Mouse (Mus musculus) adrenal gland, postnatal 4 days (tissue): ENCODE results near the gene Ankrd28. TPM values are rescaled to one million over a fixed set of nuclear protein-coding genes. Genes with fewer than 3 reads are reported as not detected.
"Not testable (repeated sequence)": the region's sequence is repeated elsewhere in the genome, so short reads cannot be mapped to it uniquely, and the experiment has no call there.

ENCODE experiments used
- DNase-seq, 2 experiments: peaks; one replicate each; pipeline ENCODE4 v3.0.0; 2021 to 2022; ENCODE audit warnings: low spot score in 2 of 2, mixed read lengths in 2 of 2
- total RNA-seq, 2 experiments: library from RNA; stranded (reverse); gene quantifications; 2 replicates each; pipeline ENCODE4 v1.2.3; 2021

Gene Ankrd28
- total RNA-seq, 2 experiments from 2014 or later: 38.1 to 47.9 TPM

DNA sequence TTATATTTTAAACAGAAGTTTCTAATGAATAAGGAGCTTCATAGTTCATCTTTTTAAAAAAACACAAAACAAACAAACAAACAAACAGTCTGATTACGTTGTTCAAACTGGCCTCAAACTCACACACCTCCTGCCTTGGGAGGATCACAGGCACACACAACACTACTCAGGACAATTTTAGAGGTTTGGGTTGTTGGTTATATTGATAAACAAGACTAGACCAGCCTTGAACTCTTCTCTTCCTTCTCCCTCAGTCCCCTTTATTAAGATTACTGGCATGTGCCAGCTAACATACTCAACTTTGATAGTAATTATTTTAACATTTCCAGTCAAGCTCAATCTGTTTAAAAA, 35.7 kb downstream of the Ankrd28 start:
- DNase-seq: no peak

DNA sequence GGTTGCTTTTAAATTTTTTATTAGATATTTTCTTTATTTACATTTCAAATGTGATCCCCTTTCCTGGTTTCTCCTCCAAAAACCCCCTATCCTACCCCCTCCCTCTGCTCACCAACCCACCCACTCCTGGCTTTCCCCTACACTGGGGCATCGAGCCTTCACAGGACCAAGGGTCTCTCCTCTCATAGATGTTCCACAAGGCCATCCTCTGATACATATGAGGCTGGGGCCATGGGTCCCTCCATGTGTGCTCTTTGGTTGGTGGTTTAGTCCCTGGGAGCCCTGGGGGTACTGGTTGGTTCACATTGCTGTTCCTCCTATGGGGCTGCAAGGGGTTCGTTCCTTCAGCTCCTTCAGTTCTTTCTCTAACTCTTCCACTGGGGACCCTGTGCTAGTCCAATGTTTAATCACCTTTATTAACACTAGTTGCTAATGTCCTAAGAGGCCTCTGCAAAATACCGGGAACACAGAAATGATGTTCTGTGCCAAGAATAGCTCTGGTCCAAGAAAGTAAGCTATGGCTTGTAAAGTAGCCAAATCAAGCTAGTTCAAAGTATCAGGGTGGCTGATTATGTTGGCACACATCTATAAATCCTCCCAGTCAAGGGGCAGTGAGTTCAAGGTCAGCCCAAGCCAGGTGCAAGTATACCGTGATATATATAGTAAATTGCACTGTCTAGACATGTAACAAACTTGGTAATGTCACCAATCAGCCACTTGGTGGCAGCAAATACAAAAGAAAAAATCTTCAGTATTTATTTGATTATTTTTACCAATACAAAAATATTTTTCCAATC, 36.3 kb downstream of the Ankrd28 start:
- DNase-seq: no peak

DNA sequence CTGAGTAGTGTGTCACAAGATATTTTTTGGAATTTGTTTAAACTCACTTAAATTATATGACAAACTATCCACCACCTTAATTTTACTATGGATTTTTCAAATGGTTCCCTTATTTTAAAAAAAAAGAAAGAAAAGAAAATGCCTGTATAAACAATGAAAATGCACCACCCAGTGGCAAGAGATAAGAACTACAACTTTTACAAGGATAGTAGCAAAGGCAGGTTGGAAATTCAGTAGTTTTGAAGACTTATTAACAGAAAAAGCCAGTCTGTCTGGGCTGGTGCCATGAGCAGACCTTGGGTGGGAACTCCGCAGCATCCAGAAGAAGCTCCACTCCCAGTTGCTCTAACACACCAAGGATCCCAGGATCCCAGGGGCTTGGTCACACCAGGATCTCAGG, 39.7 kb downstream of the Ankrd28 start:
- DNase-seq: no peak

DNA sequence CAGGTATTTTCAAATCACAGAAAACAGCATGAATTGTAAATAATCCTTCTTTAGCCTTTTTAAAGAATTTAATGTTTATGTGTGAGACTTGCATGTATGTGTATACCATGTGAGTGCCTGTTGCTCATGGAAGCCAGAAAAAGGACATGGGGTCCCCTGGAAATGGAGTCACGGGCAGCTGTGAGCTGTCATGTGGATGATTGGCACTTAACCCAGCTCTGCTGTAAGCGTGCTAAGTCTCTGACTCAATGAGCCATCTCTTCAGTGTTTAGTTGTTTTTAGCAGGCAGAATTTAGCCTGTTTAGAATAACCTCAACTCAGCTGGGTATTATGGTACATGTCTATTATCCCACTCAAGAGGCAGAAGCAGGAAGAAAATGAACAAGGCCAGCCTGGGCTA, 43.5 kb downstream of the Ankrd28 start:
- no peak for DNase-seq

DNA sequence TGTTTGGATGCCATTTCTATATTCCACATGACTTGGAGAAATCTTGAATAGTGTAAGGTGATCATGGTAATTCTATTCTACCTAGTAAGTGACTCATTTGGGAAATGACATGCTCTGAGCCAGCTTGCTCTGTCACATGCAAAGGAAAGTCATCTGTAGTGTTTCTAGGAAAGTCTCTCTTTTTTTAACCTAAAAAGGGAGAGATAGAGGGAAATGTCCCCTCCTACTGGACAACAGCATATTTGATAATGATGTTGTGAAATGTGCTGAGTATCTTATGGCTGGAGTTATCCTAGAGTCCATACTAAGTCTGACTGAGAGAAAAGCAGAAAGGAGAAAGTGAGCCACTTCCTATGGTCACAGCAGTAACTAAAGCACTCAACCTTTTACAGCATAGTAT, 44.8 kb downstream of the Ankrd28 start:
- no peak for DNase-seq

DNA sequence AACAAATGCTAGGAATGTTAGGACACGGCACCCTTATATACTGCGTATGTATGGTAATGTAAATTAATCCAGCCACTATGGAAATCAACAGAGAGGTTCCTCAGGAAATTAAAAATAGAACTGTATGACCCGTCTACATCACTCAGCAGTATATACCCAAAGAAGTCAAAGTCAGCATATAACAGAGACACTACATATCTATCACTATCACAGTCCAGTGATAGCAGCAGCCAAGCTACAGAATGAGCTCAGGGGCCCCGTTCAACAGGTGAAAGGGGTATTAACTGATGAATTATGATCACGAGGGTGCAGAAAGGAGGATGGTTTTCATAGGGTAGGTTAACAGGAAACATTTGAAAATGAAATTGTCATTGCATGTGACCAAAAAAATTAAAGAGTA, 45.5 kb downstream of the Ankrd28 start:
- DNase-seq: no peak

DNA sequence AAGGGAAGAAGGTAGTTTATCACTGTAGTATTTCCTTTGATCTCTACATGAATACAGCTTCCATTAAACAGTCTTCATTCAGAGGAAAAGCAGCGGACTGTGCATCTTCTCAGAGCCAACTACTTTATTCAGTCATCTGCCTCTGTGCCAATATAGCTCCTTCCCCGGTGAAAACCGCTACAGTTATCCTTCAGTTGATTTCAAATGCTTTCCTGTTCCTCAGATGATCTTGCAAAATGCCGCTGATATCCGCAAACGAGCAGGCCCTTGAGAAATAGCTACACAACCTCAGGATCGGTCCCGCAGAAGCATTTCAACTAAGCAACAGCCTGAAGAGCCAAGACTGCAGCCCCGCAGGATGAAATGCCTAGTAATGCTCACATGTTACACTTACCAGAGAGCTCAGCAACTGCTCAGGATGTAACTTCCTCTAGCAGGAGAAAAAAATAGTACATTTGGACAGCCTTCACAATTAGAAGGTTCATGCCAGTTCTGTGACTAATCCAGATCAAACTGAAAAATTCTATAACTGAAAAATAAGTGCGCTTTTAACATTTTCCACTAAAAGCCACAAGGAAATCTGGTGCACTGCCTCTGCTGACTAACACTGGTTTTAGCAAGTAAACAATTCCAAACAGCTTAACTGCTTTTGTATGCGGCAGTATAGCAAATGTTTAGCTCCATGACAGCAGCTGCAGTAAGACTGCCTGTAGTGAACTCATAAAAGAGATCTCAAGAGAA, 49.0 kb downstream of the Ankrd28 start:
- peak in 1 of 2 experiments; percentile 20 for DNase-seq

DNA sequence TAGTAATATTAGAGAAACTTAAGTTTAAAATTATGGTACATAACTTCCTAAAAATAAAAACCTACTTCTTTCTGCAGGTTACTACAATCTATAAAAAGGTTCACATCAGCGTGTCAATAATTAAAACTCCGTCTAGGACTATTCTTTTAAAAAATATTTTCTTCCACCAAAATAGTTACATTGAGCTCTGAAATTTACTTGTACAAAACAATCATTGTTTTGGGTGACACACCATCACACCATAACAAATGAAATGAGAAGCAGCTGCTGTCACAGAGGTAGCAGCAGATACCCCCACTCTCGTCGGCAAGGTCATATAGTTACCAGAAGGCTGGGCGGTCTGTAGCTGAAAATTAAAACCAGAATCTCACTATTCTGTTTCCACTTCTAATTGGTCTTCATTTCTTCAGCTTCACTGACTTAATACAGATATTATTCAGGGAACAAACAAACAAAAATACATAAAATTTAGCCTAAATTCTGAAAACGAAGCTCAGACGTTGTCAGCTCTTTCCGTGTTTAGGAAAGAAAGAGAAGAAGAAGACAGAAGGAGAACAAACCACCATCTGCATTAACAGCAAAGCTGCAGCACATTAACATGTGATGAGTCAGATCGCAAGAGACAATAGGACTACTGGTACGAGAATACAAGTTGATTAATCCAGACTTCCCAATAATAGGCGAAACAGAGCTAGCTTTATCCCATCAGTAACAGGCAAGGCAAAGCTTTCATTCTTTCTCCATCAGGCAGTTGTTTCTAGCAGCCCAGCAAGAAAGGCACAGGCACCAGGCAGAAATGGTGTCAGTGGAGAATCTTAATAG, 49.8 kb downstream of the Ankrd28 start:
- no peak for DNase-seq

DNA sequence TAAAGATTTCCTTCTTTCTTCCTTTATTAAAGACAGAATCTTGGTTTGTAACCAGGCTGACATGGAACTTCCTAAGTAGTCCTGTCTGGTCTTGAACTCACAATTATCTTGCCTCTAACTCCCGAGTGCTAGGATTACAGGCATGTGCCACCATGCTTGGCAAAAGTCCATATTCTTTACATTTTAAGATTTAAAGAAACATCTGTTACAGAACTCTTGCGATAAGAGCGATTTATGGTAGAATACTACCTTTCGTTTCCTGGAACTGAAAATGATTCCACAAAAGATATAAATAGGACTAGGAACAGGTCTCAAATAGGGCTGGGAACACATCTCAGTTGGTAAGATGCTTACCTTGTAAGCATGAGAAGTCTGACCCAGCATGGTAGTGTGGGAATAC, 56.9 kb downstream of the Ankrd28 start:
- DNase-seq: no peak

DNA sequence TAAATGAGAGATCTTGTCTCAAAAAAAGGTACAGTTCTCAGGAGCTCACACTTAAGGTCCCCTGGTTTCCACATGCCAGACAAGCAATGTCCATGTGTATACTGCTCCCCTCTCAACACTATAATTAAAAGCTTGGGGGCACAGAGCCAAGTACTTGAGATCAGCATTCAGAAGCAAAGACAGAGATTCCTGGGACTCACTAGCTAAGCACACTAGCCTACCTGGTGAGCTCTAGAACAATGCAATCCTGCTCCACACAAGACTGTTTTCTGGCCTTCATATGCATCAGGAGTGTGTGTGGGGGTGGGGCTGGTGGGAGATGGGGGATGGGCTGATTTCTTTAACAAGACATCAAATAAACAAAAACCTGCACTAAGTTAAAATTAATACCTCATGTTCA, 58.2 kb downstream of the Ankrd28 start:
- no peak for DNase-seq

DNA sequence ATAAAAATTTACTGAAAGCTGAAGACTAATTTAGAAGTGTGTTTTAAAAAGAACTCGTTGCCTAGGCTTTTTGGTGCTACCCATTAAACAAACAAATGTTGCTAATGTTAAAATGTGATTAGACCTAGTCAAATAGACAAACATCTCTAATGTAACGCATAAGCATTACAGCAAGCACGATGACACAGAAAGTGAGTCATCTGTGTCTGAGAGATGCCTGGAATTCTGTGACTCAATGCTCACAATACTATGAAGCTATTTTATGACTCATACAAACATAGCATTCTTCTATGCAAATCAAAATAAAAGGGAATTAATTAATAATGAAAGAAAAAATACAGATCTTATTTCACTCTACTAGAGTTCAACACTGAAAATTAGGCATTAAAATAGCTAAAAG, 61.9 kb downstream of the Ankrd28 start:
- no peak for DNase-seq

DNA sequence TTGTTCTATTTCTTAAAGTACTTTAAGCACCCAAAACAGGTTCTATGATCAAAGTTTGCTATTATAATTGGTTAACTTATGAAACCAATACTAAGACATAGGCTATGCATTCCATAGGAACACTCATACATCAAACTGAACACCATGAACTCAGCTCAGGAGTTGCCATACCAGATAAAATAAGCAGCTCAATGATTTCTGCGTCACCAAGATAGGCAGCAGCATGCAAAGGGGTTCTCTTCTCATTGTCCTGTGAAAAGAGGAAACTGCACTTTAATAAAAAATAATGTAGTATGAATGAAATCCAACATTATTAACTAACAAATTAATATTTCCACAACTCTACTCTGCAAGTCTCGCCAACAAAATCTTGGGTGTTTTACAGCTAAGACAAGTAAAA, 66.4 kb downstream of the Ankrd28 start:
- DNase-seq: no peak

DNA sequence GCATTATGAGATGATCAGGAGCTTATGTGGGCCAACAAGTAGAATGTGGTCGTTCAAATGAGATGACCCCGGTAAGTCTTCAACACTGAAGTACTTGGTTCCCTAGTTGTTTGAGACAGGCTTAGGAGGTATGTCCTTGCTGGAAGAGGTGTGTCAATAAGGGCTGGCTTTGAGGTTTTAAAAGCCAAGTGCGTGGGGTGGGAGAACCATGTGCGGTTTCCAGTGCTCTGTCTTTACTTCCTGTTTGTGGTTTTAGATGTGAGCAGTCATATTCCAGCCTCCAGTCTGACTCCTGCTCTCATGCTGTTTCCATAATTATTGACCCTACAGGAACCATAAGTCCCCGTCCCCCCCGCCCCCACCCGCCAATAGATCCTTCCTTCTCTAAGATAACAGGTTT, 68.7 kb downstream of the Ankrd28 start:
- DNase-seq: no peak

DNA sequence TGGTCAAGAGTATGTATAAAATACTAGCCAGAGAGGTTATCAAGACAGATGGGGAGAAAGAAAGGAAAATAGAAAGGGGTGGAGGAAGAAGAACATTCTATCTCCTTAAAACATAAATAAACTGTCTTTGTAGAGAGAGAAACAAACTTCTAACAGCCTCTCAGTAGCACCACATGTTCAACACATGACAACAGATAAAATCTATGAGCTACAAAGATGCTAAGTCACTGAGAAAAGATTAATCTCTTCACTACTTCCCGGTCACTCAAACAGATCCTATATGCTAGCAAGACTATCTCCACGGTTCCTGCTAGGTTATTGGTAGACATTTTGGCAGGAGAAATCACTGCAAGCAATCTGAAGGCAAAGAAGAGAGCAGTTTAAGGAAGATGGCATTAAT, 71.3 kb downstream of the Ankrd28 start:
- DNase-seq: no peak

DNA sequence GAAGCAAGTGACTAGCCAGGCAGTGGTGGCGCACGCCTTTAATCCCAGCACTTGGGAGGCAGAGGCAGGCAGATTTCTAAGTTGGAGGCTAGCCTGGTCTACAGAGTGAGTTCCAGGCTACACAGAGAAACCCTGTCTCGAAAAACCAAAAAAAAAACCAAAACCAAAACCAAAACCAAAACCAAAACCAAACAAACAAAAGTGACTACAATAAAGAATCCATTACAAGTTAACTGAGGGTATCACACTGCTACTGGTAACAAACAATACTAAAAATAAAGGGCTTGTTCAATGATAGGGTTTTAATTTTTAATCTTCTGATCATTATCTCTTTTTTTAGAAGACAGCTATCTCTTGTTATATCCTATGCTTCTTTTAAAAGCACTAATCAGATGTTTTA, 72.0 kb downstream of the Ankrd28 start:
- not testable (repeated sequence) for DNase-seq

DNA sequence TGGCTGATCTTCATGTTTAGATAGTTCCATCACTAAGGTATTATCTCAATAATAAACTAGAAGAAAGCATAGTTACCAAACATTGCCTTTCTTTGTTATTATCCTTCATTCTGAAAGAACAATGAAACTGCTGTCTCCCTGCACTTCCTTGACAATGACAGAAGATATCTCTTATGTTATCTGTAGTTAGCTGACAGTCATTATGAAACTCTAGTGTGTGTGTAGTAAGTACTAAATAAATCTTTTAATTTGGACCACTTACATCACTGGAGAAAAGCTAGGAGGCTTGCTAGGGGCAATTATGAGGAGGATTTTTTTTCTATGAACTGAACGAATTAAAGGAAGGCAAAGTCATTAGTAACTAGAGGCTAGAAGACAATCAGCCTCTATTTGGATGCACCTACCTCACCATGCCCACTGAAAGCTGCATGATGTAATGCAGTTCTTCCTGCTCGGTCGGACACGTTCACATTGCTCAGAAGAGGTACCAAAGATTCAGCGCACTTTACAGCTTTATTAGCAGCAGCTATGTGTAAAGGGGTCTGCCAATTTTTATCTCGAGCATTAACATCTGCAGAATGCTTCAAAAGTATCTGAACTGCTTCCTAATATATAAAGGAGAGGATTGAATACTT, 82.1 kb downstream of the Ankrd28 start:
- no peak for DNase-seq

DNA sequence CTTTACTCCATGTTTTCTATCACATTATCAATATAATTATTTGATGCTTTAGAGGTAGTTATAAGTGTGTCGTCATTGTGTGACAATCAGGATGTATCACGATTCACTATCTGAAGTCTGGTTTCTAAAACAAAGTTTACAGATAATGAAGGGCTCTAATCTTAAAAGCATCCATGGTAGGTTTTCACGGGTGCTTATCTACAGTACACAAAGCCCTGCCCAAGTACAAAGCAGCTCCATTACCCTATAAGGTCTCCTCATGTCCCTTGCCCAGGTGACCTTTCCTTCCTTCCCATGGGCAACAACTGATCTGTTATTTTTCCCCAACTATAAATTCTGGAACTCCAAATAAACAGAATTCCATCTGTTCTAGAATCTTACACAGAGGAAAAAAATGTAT, 87.9 kb downstream of the Ankrd28 start:
- DNase-seq: no peak

DNA sequence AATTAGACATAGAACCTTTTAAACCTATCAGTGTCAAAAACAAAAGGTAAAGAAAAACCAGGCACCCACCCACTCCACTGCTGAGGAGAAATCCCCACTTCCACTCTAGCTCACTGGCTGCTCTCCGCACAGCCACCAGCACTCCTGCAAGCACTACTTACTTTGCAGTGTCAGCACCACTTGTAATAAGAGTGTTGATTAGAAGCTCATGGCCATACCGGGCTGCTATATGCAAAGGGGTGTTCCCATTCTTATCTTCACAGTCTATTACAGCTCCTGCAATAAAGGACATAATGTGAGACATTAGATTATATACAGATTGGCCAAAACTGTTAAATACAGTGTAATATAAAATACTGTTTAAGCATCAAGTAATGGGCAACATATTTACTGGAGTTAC, 95.6 kb downstream of the Ankrd28 start:
- DNase-seq: no peak

DNA sequence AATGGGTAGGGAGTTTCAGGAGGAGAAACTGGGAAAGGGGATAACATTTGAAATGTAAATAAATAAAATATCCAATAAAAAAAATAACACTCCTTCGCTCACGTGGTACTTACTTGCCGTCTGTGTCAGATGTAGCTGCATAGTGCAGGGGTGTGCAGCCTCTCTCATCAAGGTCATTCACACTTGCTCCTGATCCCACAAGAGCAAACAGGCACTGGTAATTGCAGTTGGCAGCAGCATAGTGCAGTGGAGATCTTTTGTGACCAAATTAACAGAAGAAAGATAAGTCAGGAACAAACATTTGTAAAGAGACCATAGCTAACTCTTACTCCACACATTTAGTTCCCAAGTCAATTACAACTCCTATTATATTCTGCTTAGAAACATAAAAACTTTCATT, 102.9 kb downstream of the Ankrd28 start:
- DNase-seq: no peak

DNA sequence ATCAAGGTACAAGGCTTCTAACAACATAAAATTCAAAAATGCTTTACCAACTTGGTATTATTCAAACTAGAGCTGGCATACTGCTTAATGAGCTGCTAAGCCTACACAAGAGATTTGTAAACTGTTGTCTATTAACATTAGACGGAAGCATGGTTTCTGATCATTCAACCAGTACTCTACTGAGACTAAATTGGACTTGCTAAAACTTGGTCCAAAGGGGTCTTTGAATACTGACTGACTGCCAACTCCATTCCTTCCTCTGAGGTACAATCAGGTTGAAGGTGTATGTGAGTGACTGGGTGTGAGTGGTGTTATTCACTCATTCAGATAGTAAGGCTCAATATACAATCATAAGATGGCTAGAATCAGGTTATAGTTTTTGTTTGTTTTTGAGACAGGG, 107.7 kb downstream of the Ankrd28 start:
- no peak for DNase-seq

DNA sequence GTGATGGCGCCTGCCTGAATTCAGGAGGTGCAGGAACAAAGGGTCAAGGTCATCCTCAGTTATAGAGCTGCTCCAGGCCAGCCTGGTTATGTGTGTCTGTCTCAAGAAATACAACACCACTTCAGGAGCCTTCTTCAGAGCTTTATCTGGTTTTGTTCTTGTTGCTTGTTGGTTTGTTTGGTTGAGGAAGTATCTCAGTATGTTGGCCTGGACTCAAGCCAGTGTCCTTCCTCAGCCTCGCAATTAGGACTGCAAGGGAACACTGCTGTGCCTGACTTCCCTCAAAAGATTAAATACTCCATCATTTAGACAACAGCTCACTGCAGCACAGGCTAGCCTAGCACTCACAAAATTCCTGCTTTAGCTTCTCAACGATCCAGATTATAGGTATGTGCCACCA, 109.2 kb downstream of the Ankrd28 start:
- DNase-seq: no peak

DNA sequence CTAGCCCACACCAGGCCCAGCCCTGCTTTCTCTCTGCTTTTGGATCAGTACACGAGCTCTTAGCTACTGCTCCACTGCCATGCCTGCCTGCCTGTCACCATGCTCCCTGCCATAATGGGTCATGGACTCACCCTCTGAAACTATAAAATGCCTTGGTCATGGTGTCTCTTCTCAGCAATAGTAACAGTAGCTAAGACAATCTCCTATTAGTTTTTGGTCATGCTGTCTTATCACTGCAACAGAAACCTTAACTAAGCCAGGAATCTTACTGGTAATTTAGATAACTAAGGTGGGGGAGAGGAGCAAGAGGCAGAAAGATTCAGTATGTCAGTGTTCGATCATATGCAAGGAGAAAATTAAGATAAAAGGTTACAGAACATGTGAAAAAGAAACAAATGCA, 112.1 kb downstream of the Ankrd28 start:
- no peak for DNase-seq
